Mouse (Mus musculus) CH12.LX (cell line): ENCODE results near the gene Nkx1-1. TPM values are rescaled to one million over a fixed set of nuclear protein-coding genes. Genes with fewer than 3 reads are reported as not detected.

Source experiments
- DNase-seq: peaks from one replicate; pipeline ENCODE4 v3.0.0-alpha.2; 2013; ENCODE audit errors: extremely low read depth
- H3K27ac ChIP-seq: 2 replicates; pipeline ENCODE4 v1.5.1; 2012; ENCODE audit warnings: low read depth, mild to moderate bottlenecking, control low read depth, moderate library complexity; ENCODE audit not compliant: insufficient read depth
- H3K27me3 ChIP-seq: replicated peaks from 2 replicates; pipeline ENCODE3; 2012; ENCODE audit warnings: inconsistent platforms
- H3K36me3 ChIP-seq, 2 experiments: replicated peaks in 1 of 2; 2 replicates each; pipeline versions ENCODE3 to v1.6.1; 2012; ENCODE audit warnings: inconsistent platforms in 1 of 2, low read length in 1 of 2, mild to moderate bottlenecking in 1 of 2, mixed read lengths in 1 of 2, moderate library complexity in 1 of 2; ENCODE audit not compliant: control insufficient read depth in 1 of 2, insufficient read depth in 1 of 2
- H3K4me1 ChIP-seq, 2 experiments: 2 replicates each; pipeline ENCODE4 v1.6.1; 2012; ENCODE audit warnings: inconsistent platforms in 1 of 2, moderate library complexity in 1 of 2; ENCODE audit not compliant: insufficient read depth in 2 of 2, control insufficient read depth in 1 of 2
- H3K4me2 ChIP-seq: 2 replicates; pipeline ENCODE4 v1.6.1; 2012; ENCODE audit warnings: low read depth, mild to moderate bottlenecking, control low read depth; ENCODE audit not compliant: poor library complexity, insufficient read depth, severe bottlenecking
- H3K4me3 ChIP-seq, 3 experiments: fragments of 150-350 bp in 1 of 3; sonication (generic) in 1 of 3; replicated peaks in 1 of 3; 2 replicates each; pipeline versions ENCODE3 to v1.5.1; 2011 to 2012; ENCODE audit warnings: low read depth in 2 of 3, low read length in 2 of 3, mild to moderate bottlenecking in 2 of 3, moderate library complexity in 2 of 3, control low read depth in 1 of 3, improper control_type of control experiment in 1 of 3, inconsistent platforms in 1 of 3, mixed read lengths in 1 of 3; ENCODE audit not compliant: poor library complexity in 1 of 3
- H3K79me2 ChIP-seq: replicated peaks from 2 replicates; pipeline ENCODE4 v1.6.1; 2012; ENCODE audit warnings: mild to moderate bottlenecking, moderate library complexity; ENCODE audit not compliant: control insufficient read depth, poor library complexity, insufficient read depth, severe bottlenecking; ENCODE audit errors: extremely low read depth
- H3K9ac ChIP-seq: 2 replicates; pipeline ENCODE4 v1.6.1; 2012; ENCODE audit warnings: low read depth, mild to moderate bottlenecking, control low read depth, moderate library complexity; ENCODE audit not compliant: insufficient read depth
- H3K9me3 ChIP-seq: replicated peaks from 2 replicates; pipeline ENCODE3; 2012; ENCODE audit warnings: low read length, inconsistent platforms, mixed read lengths
- BHLHE40 ChIP-seq: IDR thresholded peaks from 2 replicates; pipeline ENCODE4 v1.6.1; 2011; ENCODE audit warnings: mild to moderate bottlenecking, low read depth, low read length, improper control_type of control experiment
- CHD1 ChIP-seq: IDR thresholded peaks from 2 replicates; pipeline ENCODE4 v1.6.1; 2012; ENCODE audit warnings: low read depth, low read length, improper control_type of control experiment, inconsistent platforms
- CHD2 ChIP-seq: IDR thresholded peaks from 2 replicates; pipeline ENCODE4 v1.6.1; 2011; ENCODE audit warnings: low read length, improper control_type of control experiment
- CTCF ChIP-seq, 2 experiments: IDR thresholded peaks in 1 of 2; conservative IDR thresholded peaks in 1 of 2; 2 replicates each; pipeline ENCODE4 v1.5.1; 2011 to 2012; ENCODE audit warnings: low read depth in 2 of 2, low read length in 2 of 2, improper control_type of control experiment in 1 of 2, inconsistent platforms in 1 of 2, mild to moderate bottlenecking in 1 of 2, moderate library complexity in 1 of 2
- ELF1 ChIP-seq: IDR thresholded peaks from 2 replicates; pipeline ENCODE4 v1.6.1; 2014; ENCODE audit warnings: low read depth, mild to moderate bottlenecking, inconsistent platforms, low read length, improper control_type of control experiment
- EP300 ChIP-seq: IDR thresholded peaks from 2 replicates; pipeline ENCODE4 v1.6.1; 2011; ENCODE audit warnings: low read length, improper control_type of control experiment
- GABPA ChIP-seq: IDR thresholded peaks from 2 replicates; pipeline ENCODE4 v1.6.1; 2012; ENCODE audit warnings: low read depth, low read length, improper control_type of control experiment, inconsistent platforms; ENCODE audit not compliant: insufficient replicate concordance
- HCFC1 ChIP-seq: IDR thresholded peaks from 2 replicates; pipeline ENCODE4 v1.6.1; 2012; ENCODE audit warnings: low read depth, mild to moderate bottlenecking, inconsistent platforms, low read length, improper control_type of control experiment
- IRF4 ChIP-seq: IDR thresholded peaks from 2 replicates; pipeline ENCODE4 v1.6.1; 2014; ENCODE audit warnings: low read depth, mild to moderate bottlenecking, inconsistent platforms, low read length, improper control_type of control experiment
- JUN ChIP-seq: IDR thresholded peaks from 2 replicates; pipeline ENCODE4 v1.6.1; 2011; ENCODE audit warnings: low read depth, mild to moderate bottlenecking, low read length, improper control_type of control experiment, moderate library complexity; ENCODE audit not compliant: insufficient read depth
- JUND ChIP-seq: conservative IDR thresholded peaks from 2 replicates; pipeline ENCODE4 v1.6.1; 2011; ENCODE audit warnings: low read depth, low read length, improper control_type of control experiment
- MAFK ChIP-seq: IDR thresholded peaks from 2 replicates; pipeline ENCODE4 v1.6.1; 2011; ENCODE audit warnings: low read length, improper control_type of control experiment; ENCODE audit not compliant: insufficient replicate concordance
- MAX ChIP-seq: IDR thresholded peaks from 2 replicates; pipeline ENCODE4 v1.6.1; 2011; ENCODE audit warnings: low read length, improper control_type of control experiment
- MXI1 ChIP-seq: IDR thresholded peaks from 2 replicates; pipeline ENCODE4 v1.6.1; 2011; ENCODE audit warnings: mild to moderate bottlenecking, low read depth, low read length, improper control_type of control experiment
- NELFE ChIP-seq: IDR thresholded peaks from 2 replicates; pipeline ENCODE4 v1.6.1; 2011; ENCODE audit warnings: low read depth, low read length, improper control_type of control experiment
- NRF1 ChIP-seq: IDR thresholded peaks from 2 replicates; pipeline ENCODE4 v1.6.1; 2014; ENCODE audit warnings: low read depth, mild to moderate bottlenecking, inconsistent platforms, low read length, improper control_type of control experiment, moderate library complexity
- PAX5 ChIP-seq: IDR thresholded peaks from 2 replicates; pipeline ENCODE4 v1.6.1; 2012; ENCODE audit warnings: low read length, inconsistent platforms, mixed read lengths
- POLR2A ChIP-seq: IDR thresholded peaks from 2 replicates; pipeline ENCODE4 v1.6.1; 2011; ENCODE audit warnings: low read depth, mild to moderate bottlenecking, improper control_type of control experiment, low read length
- RAD21 ChIP-seq: IDR thresholded peaks from 2 replicates; pipeline ENCODE4 v1.6.1; 2011; ENCODE audit warnings: low read depth, mild to moderate bottlenecking, low read length, improper control_type of control experiment, moderate library complexity
- RCOR1 ChIP-seq: conservative IDR thresholded peaks from 2 replicates; pipeline ENCODE4 v1.6.1; 2012; ENCODE audit warnings: low read depth, mild to moderate bottlenecking, inconsistent platforms, low read length, improper control_type of control experiment
- SIN3A ChIP-seq: IDR thresholded peaks from 2 replicates; pipeline ENCODE4 v1.6.1; 2012; ENCODE audit warnings: low read length, improper control_type of control experiment, inconsistent platforms
- TBP ChIP-seq: conservative IDR thresholded peaks from 2 replicates; pipeline ENCODE4 v1.6.1; 2011; ENCODE audit warnings: low read depth, low read length, improper control_type of control experiment
- TCF12 ChIP-seq: IDR thresholded peaks from 2 replicates; pipeline ENCODE4 v1.6.1; 2014; ENCODE audit warnings: low read depth, mild to moderate bottlenecking, inconsistent platforms, low read length, improper control_type of control experiment
- UBTF ChIP-seq: IDR thresholded peaks from 2 replicates; pipeline ENCODE4 v1.6.1; 2012; ENCODE audit warnings: low read depth, mild to moderate bottlenecking, inconsistent platforms, low read length, improper control_type of control experiment, moderate library complexity
- USF1 ChIP-seq: IDR thresholded peaks from 2 replicates; pipeline ENCODE4 v1.6.1; 2014; ENCODE audit warnings: low read depth, mild to moderate bottlenecking, inconsistent platforms, low read length, improper control_type of control experiment
- USF2 ChIP-seq: conservative IDR thresholded peaks from 2 replicates; pipeline ENCODE4 v1.6.1; 2011; ENCODE audit warnings: low read depth, low read length, improper control_type of control experiment
- dilution Hi-C: fragments of 300-500 bp; cut with MboI; formaldehyde crosslinking; loops from 2 replicates; pipeline ENCODE4 v1.14.3; 2020; ENCODE audit warnings: low sequenced_read_pairs; ENCODE audit not compliant: extremely low pct_unique_long_range_greater_than_20kb, extremely low pct_ligation_motif_present
- in situ Hi-C: fragments of 300-500 bp; cut with MboI; formaldehyde crosslinking; loops from 3 replicates; pipeline ENCODE4 v1.14.3; 2019; ENCODE audit warnings: low sequenced_read_pairs, low pct_ligation_motif_present, low pct_unique_long_range_greater_than_20kb, mixed read lengths
- polyA plus RNA-seq: library from polyadenylated mRNA; unstranded; fragments of >175 nt; gene quantifications from 2 replicates; pipeline ENCODE4 v1.2.1, GENCODE M21; 2012; ENCODE audit warnings: low read depth; ENCODE audit not compliant: insufficient read length
- total RNA-seq, 2 experiments: library from RNA; depleted of rRNA; stranded (reverse); fragments of 300-350 nt in 1 of 2; fragments of >200 nt in 1 of 2; gene quantifications; 2 replicates each; pipeline ENCODE4 v1.2.3; 2012 to 2014

The Nkx1-1 gene
- total and polyA plus RNA-seq, 3 experiments, result not detected

DNA sequence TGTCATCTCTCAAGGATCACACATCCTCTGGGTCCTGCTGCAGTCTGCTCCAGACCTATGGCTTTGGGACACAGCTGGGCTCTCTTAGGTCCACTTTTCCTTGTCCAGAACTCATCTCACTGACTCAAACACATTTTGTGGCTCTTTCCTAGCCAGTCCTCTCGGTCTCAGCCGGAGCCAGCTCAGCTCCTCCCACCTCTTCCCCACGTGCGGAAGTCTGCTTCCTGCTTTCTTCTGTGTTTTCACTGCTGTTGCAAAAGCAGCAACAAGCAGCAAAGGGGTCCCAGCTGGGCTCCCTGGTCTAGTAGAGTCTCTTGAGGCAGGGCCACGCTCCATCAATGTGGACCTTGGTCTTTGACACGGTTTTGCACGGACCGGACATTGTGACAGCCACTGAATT is 22.0 kb upstream of the Nkx1-1 start:
- dilution Hi-C loops, result no loop called here
- 0 out of 2 replicates have a peak overlapping the region, but pooled peaks have one; percentile 5 for H3K4me2 ChIP-seq
- H3K4me3 ChIP-seq, result no peak overlapping the region
- H3K79me2 ChIP-seq, result no peaks in the 10 kb centered on the region
- H3K9ac ChIP-seq, result no peak overlapping the region
- DNase-seq, result no peak
- H3K4me1 ChIP-seq, result peaks cover 2 to 4% of the 10 kb centered on the region in 2 experiments; a peak in 1 of 4 replicates
- no peaks in the 10 kb centered on the region for H3K36me3 ChIP-seq
- no peak overlapping the region for H3K27ac ChIP-seq
- peaks cover 52% of the 10 kb centered on the region for H3K27me3 ChIP-seq
- H3K9me3 ChIP-seq, result no peaks in the 10 kb centered on the region
- no peak for TF ChIP-seq USF1
- TF ChIP-seq CHD2, result no peak
- TF ChIP-seq MAFK, result no peak
- no peak for TF ChIP-seq SIN3A
- no peak for TF ChIP-seq POLR2A
- no peak for TF ChIP-seq NELFE
- no peak for TF ChIP-seq PAX5
- TF ChIP-seq GABPA, result no peak
- TF ChIP-seq UBTF, result no peak
- in situ Hi-C loops, result no loop called here

DNA sequence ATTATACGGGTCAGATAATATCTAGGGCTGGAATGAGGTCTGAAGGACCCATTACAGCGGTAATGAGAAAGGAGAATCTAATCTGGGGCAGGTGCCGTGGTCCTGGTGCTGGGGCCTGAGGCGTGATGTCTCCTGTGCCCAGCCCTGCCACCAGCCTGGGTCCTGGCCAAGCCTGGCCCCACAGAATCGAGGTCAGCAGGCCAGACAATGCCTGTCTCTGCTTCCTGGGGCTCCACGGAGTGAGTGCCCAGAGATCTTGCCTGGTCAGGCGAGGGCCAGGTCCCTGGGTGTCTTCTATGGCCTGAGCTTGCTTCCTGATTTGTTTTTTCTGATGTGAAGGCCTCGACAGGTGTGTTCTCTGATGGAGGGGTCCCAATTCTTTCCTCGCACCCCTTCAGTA is 10.0 kb upstream of the Nkx1-1 start:
- no peaks in the 10 kb centered on the region for H3K79me2 ChIP-seq
- peaks cover 35% of the 10 kb centered on the region for H3K27me3 ChIP-seq

DNA sequence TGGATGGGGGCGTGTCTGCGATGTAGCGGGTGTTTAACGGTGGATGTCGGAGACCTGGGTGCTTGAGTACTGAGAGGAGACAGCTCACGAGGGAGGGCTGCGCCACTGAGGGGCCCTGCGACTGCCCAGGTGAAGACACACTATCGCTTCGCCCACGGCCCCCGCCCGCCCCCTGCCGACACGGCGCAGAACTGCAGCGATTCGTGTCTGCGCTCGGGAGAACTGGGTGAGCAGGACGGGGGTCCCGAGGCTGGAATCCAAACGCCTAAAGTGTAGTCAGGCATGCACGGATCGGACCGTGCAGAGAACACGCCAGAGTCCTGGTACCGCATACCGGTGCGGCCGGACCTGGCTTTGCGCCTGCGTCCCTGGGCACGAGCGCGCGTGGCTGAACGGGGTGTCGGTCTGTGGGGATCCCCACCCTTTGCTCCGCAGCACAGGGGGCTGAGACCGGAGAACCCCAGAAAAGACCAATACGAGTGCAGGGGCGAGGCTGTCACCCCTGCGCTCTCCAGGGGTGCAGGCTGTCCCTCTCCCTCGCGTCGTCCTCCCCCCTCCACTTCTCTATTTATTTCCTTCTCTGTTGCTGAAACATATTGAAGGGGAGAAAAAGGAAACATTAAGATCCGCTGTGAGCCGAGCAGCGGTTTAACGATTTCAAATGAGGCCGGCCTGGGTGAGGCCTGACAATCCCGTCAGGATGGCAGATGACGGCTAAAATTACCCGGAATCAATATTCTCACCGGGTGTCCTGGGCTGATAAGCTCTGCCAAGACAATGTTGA is 9.3 kb upstream of the Nkx1-1 start:
- Histone ChIP-seq H3K9ac (no peak overlapping the region), H3K4me1 (peaks cover 0 to 3% of the 10 kb centered on the region in 2 experiments; a peak in 1 of 4 replicates), H3K36me3 (no peaks in the 10 kb centered on the region), H3K79me2 (no peaks in the 10 kb centered on the region), H3K27ac (no peak overlapping the region), H3K9me3 (no peaks in the 10 kb centered on the region), H3K27me3 (peaks cover 35% of the 10 kb centered on the region), H3K4me3 (no peak overlapping the region), H3K4me2 (no peak overlapping the region; the same call in 1 of the 2 replicates)
- peak; percentile 31 for DNase-seq
- dilution Hi-C loops (no loop called here), in situ Hi-C loops (no loop called here)
- TF ChIP-seq EP300 (no peak), MAFK (no peak), TCF12 (no peak), JUN (no peak), RAD21 (peak; percentile 62), CHD2 (no peak), POLR2A (no peak), ELF1 (no peak), NRF1 (no peak), BHLHE40 (no peak), HCFC1 (no peak), TBP (no peak), JUND (no peak), IRF4 (0 out of 2 replicates have a peak, but pooled peaks have one; percentile 14), RCOR1 (no peak), MXI1 (no peak)

More for the DNA sequence above, 10.0 kb upstream of the Nkx1-1 start:
- Histone ChIP-seq H3K9ac (no peak overlapping the region), H3K4me3 (no peak overlapping the region), H3K4me1 (peaks cover 0 to 3% of the 10 kb centered on the region in 2 experiments; a peak in 1 of 4 replicates), H3K9me3 (no peaks in the 10 kb centered on the region), H3K27ac (no peak overlapping the region), H3K36me3 (no peaks in the 10 kb centered on the region), H3K4me2 (no peak overlapping the region)
- dilution Hi-C loops, result no loop called here
- no peak for TF ChIP-seq EP300
- no peak for TF ChIP-seq CTCF (conservative IDR thresholded peaks at IDR 0.05 in 1 of 2, IDR thresholded peaks at IDR 0.05 in 1 of 2; ENCODE audit: low read depth in 2 of 2, low read length in 2 of 2)
- no peak for TF ChIP-seq NRF1
- no peak for TF ChIP-seq SIN3A
- no peak for TF ChIP-seq CHD1
- TF ChIP-seq USF2, result no peak
- TF ChIP-seq JUN, result no peak
- no peak for TF ChIP-seq MAX
- DNase-seq, result no peak
- in situ Hi-C loops, result no loop called here
